Mouse (Mus musculus): Measurements from ENCODE around the gene Olfr288. TPM values are rescaled to one million over a fixed set of nuclear protein-coding genes. Genes with fewer than 3 reads are reported as not detected.

Olfr288 gene
- total RNA-seq (2021) = not detected
- long read RNA-seq, experiment 1 = 0 reads
- long read RNA-seq, experiment 2 = 0 reads

GRCm38 (mm10) chr15:98195442-98195841 lies at the start of gene Olfr288:
Olfr288 (minus strand) TSS chr15:98195542.
- no peak within 1 kb of the TSS for H3K27ac ChIP-seq
- no peak within 1 kb of the TSS for H3K4me3 ChIP-seq
- DNase-seq = no peak
- TF ChIP-seq CTCF (IDR thresholded peaks at IDR 0.05) = no peak
- intact Hi-C loops (cut with DNase I) = no loop called here

- H3K4me3 ChIP-seq = no peak overlapping the region
- TF ChIP-seq CTCF (IDR thresholded peaks at IDR 0.05) = no peak
- no peak overlapping the region for H3K27ac ChIP-seq
- DNase-seq = no peak
- intact Hi-C loops (cut with DNase I) = no loop called here
Measured at GRCm38 (mm10) chr15:98235442-98235841, 40.1 kb upstream of the Olfr288 start.

GRCm38 (mm10) chr15:98234350-98234749 lies 39.0 kb upstream of the Olfr288 start, which contains the start of gene Olfr286:
Olfr286 (minus strand) TSS chr15:98234450.
- Histone ChIP-seq H3K27ac (no peak within 1 kb of the TSS), H3K4me3 (no peak within 1 kb of the TSS)
- intact Hi-C loops (cut with DNase I) = no loop called here
- no peak for DNase-seq
- no peak for TF ChIP-seq CTCF (IDR thresholded peaks at IDR 0.05)

- Histone ChIP-seq H3K4me3 (no peak overlapping the region), H3K27ac (no peak overlapping the region)
- TF ChIP-seq CTCF (IDR thresholded peaks at IDR 0.05) = no peak
- DNase-seq = no peak
- intact Hi-C loops (cut with DNase I) = no loop called here
Measured at GRCm38 (mm10) chr15:98226096-98226495, 30.8 kb upstream of the Olfr288 start.

- H3K27ac ChIP-seq = no peak overlapping the region
- intact Hi-C loops (cut with DNase I) = no loop called here
- TF ChIP-seq CTCF (IDR thresholded peaks at IDR 0.05) = no peak
- H3K4me3 ChIP-seq = no peak overlapping the region
- DNase-seq = no peak
Measured at GRCm38 (mm10) chr15:98225610-98226009, 30.3 kb upstream of the Olfr288 start.

GRCm38 (mm10) chr15:98222377-98222776 lies 27.0 kb upstream of the Olfr288 start:
- no peak for TF ChIP-seq CTCF (IDR thresholded peaks at IDR 0.05)
- H3K27ac ChIP-seq = no peak overlapping the region
- H3K4me3 ChIP-seq = no peak overlapping the region
- intact Hi-C loops (cut with DNase I) = no loop called here
- no peak for DNase-seq

- TF ChIP-seq CTCF (IDR thresholded peaks at IDR 0.05) = no peak
- no peak for DNase-seq
- Histone ChIP-seq H3K4me3 (no peak within 1 kb of the TSS), H3K27ac (no peak within 1 kb of the TSS)
- intact Hi-C loops (cut with DNase I) = no loop called here
Measured at GRCm38 (mm10) chr15:98220877-98221276, 25.5 kb upstream of the Olfr288 start, which contains the start of the genes Gm44579 and Olfr287. Gm44579 (minus strand) TSS chr15:98220977. Olfr287 (minus strand) TSS chr15:98221056.

GRCm38 (mm10) chr15:98214130-98214529 lies 18.8 kb upstream of the Olfr288 start:
- intact Hi-C loops (cut with DNase I) = no loop called here
- no peak for DNase-seq
- no peak overlapping the region for H3K4me3 ChIP-seq
- no peak for TF ChIP-seq CTCF (IDR thresholded peaks at IDR 0.05)
- H3K27ac ChIP-seq = no peak overlapping the region

- intact Hi-C loops (cut with DNase I) = no loop called here
- Histone ChIP-seq H3K27ac (no peak overlapping the region), H3K4me3 (no peak overlapping the region)
- no peak for DNase-seq
- no peak for TF ChIP-seq CTCF (IDR thresholded peaks at IDR 0.05)
Measured at GRCm38 (mm10) chr15:98213336-98213870, 18.1 kb upstream of the Olfr288 start.

GRCm38 (mm10) chr15:98209676-98210075 lies 14.3 kb upstream of the Olfr288 start:
- DNase-seq = no peak
- intact Hi-C loops (cut with DNase I) = no loop called here
- H3K27ac ChIP-seq = no peak overlapping the region
- no peak for TF ChIP-seq CTCF (IDR thresholded peaks at IDR 0.05)
- H3K4me3 ChIP-seq = no peak overlapping the region

- DNase-seq = no peak
- TF ChIP-seq CTCF (IDR thresholded peaks at IDR 0.05) = no peak
- no peak overlapping the region for H3K4me3 ChIP-seq
- H3K27ac ChIP-seq = peak overlapping the region; percentile 12; the same call in 1 of the 2 replicates
- intact Hi-C loops (cut with DNase I) = loop anchor here (10.0 kb wide), 1 partner anchor 290 kb away; no protein-coding TSS in a partner anchor
Measured at GRCm38 (mm10) chr15:98184456-98184855, 10.9 kb downstream of the Olfr288 start.

GRCm38 (mm10) chr15:98181856-98182570 lies 13.3 kb downstream of the Olfr288 start:
- peak overlapping the region; percentile 74 for H3K4me3 ChIP-seq
- H3K27ac ChIP-seq = peak overlapping the region; percentile 97
- intact Hi-C loops (cut with DNase I) = loop anchor here (1.0 to 10.0 kb wide), 3 partner anchors 114 to 293 kb away; partner anchors contain the start of gene Zfp641
- peak; percentile 30 for DNase-seq
- TF ChIP-seq CTCF (IDR thresholded peaks at IDR 0.05) = no peak

GRCm38 (mm10) chr15:98181132-98181711 lies 14.1 kb downstream of the Olfr288 start:
- DNase-seq = peak; percentile 97
- peak overlapping the region; percentile 97 for H3K27ac ChIP-seq
- H3K4me3 ChIP-seq = peak overlapping the region; percentile 74
- peak; percentile 91 for TF ChIP-seq CTCF (IDR thresholded peaks at IDR 0.05)
- intact Hi-C loops (cut with DNase I) = loop anchor here (1.0 to 10.0 kb wide), 2 partner anchors 115 to 294 kb away; partner anchors contain the start of gene Zfp641

Data from gastrocnemius, adult 2 months (tissue).